Mouse (Mus musculus): Measurements from ENCODE around the gene Ubtf. TPM values are rescaled to one million over a fixed set of nuclear protein-coding genes. Genes with fewer than 3 reads are reported as not detected.

Gene Ubtf
- polyA plus RNA-seq, 1 experiment from 2014 or later: 102 TPM

GRCm38 (mm10) chr11:102339624-102340023, 20.1 kb upstream of the Ubtf start:
- Histone ChIP-seq H3K27ac (no peak overlapping the region), H3K27me3 (ENCODE audit: low read depth, poor library complexity, severe bottlenecking) (no peaks in the 10 kb centered on the region), H3K36me3 (no peaks in the 10 kb centered on the region), H3K4me3 (no peak overlapping the region), H3K9me3 (replicated peaks) (no peaks in the 10 kb centered on the region), H3K4me1 (peaks cover 6% of the 10 kb centered on the region; the same call in 1 of the 2 replicates)
- 59% methylated on average over 4 of the region's 4 CpGs for WGBS
- no peak for DNase-seq (ENCODE audit: low spot score)

- H3K9me3 ChIP-seq (replicated peaks): no peaks in the 10 kb centered on the region
- no peaks in the 10 kb centered on the region for H3K36me3 ChIP-seq
- WGBS: 83% methylated on average over 11 of the region's 11 CpGs
- no peak for DNase-seq (ENCODE audit: low spot score)
- H3K4me3 ChIP-seq: no peak overlapping the region
- peaks cover 6% of the 10 kb centered on the region; the same call in 1 of the 2 replicates for H3K4me1 ChIP-seq
- H3K27ac ChIP-seq: no peak overlapping the region
- no peaks in the 10 kb centered on the region for H3K27me3 ChIP-seq (ENCODE audit: low read depth, poor library complexity, severe bottlenecking)
These were observed 19.7 kb upstream of the Ubtf start for GRCm38 (mm10) chr11:102339195-102339594.

- WGBS: 47% methylated on average over 3 of the region's 3 CpGs
- Histone ChIP-seq H3K27me3 (ENCODE audit: low read depth, poor library complexity, severe bottlenecking) (no peaks in the 10 kb centered on the region), H3K4me3 (no peak overlapping the region), H3K36me3 (no peaks in the 10 kb centered on the region), H3K9me3 (replicated peaks) (no peaks in the 10 kb centered on the region), H3K4me1 (peaks cover 6% of the 10 kb centered on the region; the same call in 1 of the 2 replicates), H3K27ac (no peak overlapping the region)
- no peak for DNase-seq (ENCODE audit: low spot score)
These were observed 19.0 kb upstream of the Ubtf start for GRCm38 (mm10) chr11:102338561-102338960.

GRCm38 (mm10) chr11:102337921-102338320, 18.4 kb upstream of the Ubtf start:
- Histone ChIP-seq H3K9me3 (replicated peaks) (no peaks in the 10 kb centered on the region), H3K27ac (no peak overlapping the region), H3K36me3 (no peaks in the 10 kb centered on the region), H3K27me3 (ENCODE audit: low read depth, poor library complexity, severe bottlenecking) (no peaks in the 10 kb centered on the region), H3K4me3 (no peak overlapping the region), H3K4me1 (peaks cover 6% of the 10 kb centered on the region; the same call in 1 of the 2 replicates)
- DNase-seq (ENCODE audit: low spot score): no peak
- WGBS: 37% methylated on average over 1 of the region's 1 CpGs

- no peak overlapping the region for H3K27ac ChIP-seq
- DNase-seq (ENCODE audit: low spot score): no peak
These were observed 16.6 kb upstream of the Ubtf start for GRCm38 (mm10) chr11:102336191-102336590.

GRCm38 (mm10) chr11:102334973-102335700, 15.6 kb upstream of the Ubtf start:
- peaks cover 6% of the 10 kb centered on the region; the same call in 1 of the 2 replicates for H3K4me1 ChIP-seq
- no peak for DNase-seq (ENCODE audit: low spot score)
- no peaks in the 10 kb centered on the region for H3K27me3 ChIP-seq (ENCODE audit: low read depth, poor library complexity, severe bottlenecking)
- no peak overlapping the region for H3K4me3 ChIP-seq
- H3K36me3 ChIP-seq: no peaks in the 10 kb centered on the region
- 52% methylated on average over 9 of the region's 9 CpGs for WGBS
- H3K9me3 ChIP-seq (replicated peaks): no peaks in the 10 kb centered on the region
- H3K27ac ChIP-seq: no peak overlapping the region

More at GRCm38 (mm10) chr11:102336191-102336590, 16.6 kb upstream of the Ubtf start:
- Histone ChIP-seq H3K27me3 (ENCODE audit: low read depth, poor library complexity, severe bottlenecking) (no peaks in the 10 kb centered on the region), H3K4me3 (no peak overlapping the region), H3K9me3 (replicated peaks) (no peaks in the 10 kb centered on the region), H3K36me3 (no peaks in the 10 kb centered on the region), H3K4me1 (peaks cover 6% of the 10 kb centered on the region; the same call in 1 of the 2 replicates)
- WGBS: 89% methylated on average over 1 of the region's 1 CpGs

- WGBS: 78% methylated on average over 4 of the region's 4 CpGs
- peaks cover 6% of the 10 kb centered on the region; the same call in 1 of the 2 replicates for H3K4me1 ChIP-seq
- H3K36me3 ChIP-seq: no peaks in the 10 kb centered on the region
- no peaks in the 10 kb centered on the region for H3K9me3 ChIP-seq (replicated peaks)
- no peak for DNase-seq (ENCODE audit: low spot score)
- H3K27me3 ChIP-seq (ENCODE audit: low read depth, poor library complexity, severe bottlenecking): no peaks in the 10 kb centered on the region
- no peak overlapping the region for H3K27ac ChIP-seq
- no peak overlapping the region for H3K4me3 ChIP-seq
These were observed 14.5 kb upstream of the Ubtf start for GRCm38 (mm10) chr11:102334010-102334409.

GRCm38 (mm10) chr11:102333061-102333460, 13.5 kb upstream of the Ubtf start:
- DNase-seq (ENCODE audit: low spot score): no peak
- H3K36me3 ChIP-seq: no peaks in the 10 kb centered on the region
- H3K27ac ChIP-seq: no peak overlapping the region
- H3K4me3 ChIP-seq: no peak overlapping the region
- no peaks in the 10 kb centered on the region for H3K9me3 ChIP-seq (replicated peaks)
- no peaks in the 10 kb centered on the region for H3K27me3 ChIP-seq (ENCODE audit: low read depth, poor library complexity, severe bottlenecking)
- H3K4me1 ChIP-seq: peaks cover 6% of the 10 kb centered on the region; the same call in 1 of the 2 replicates

- H3K4me3 ChIP-seq: no peak overlapping the region
- peaks cover 6% of the 10 kb centered on the region; the same call in 1 of the 2 replicates for H3K4me1 ChIP-seq
- H3K9me3 ChIP-seq (replicated peaks): no peaks in the 10 kb centered on the region
- no peaks in the 10 kb centered on the region for H3K36me3 ChIP-seq
- WGBS: 52% methylated on average over 4 of the region's 4 CpGs
- DNase-seq (ENCODE audit: low spot score): no peak
- no peak overlapping the region for H3K27ac ChIP-seq
- no peaks in the 10 kb centered on the region for H3K27me3 ChIP-seq (ENCODE audit: low read depth, poor library complexity, severe bottlenecking)
These were observed 12.3 kb upstream of the Ubtf start for GRCm38 (mm10) chr11:102331806-102332205.

GRCm38 (mm10) chr11:102330039-102330438, 10.5 kb upstream of the Ubtf start:
- 88% methylated on average over 3 of the region's 3 CpGs for WGBS
- no peaks in the 10 kb centered on the region for H3K27me3 ChIP-seq (ENCODE audit: low read depth, poor library complexity, severe bottlenecking)

GRCm38 (mm10) chr11:102329518-102329917, 10.0 kb upstream of the Ubtf start:
- no peak overlapping the region for H3K4me3 ChIP-seq

More at GRCm38 (mm10) chr11:102330039-102330438, 10.5 kb upstream of the Ubtf start:
- no peak overlapping the region for H3K4me3 ChIP-seq
- peaks cover 1% of the 10 kb centered on the region; the same call in 1 of the 2 replicates for H3K4me1 ChIP-seq
- DNase-seq (ENCODE audit: low spot score): no peak
- H3K27ac ChIP-seq: no peak overlapping the region
- no peaks in the 10 kb centered on the region for H3K9me3 ChIP-seq (replicated peaks)
- no peaks in the 10 kb centered on the region for H3K36me3 ChIP-seq

GRCm38 (mm10) chr11:102327839-102328238, 8.3 kb upstream of the Ubtf start:
- Histone ChIP-seq H3K36me3 (no peaks in the 10 kb centered on the region), H3K27ac (no peak overlapping the region), H3K4me1 (no peaks in the 10 kb centered on the region), H3K4me3 (no peak overlapping the region), H3K9me3 (replicated peaks) (no peaks in the 10 kb centered on the region), H3K27me3 (ENCODE audit: low read depth, poor library complexity, severe bottlenecking) (no peaks in the 10 kb centered on the region)
- 82% methylated on average over 7 of the region's 7 CpGs for WGBS
- DNase-seq (ENCODE audit: low spot score): no peak

More at GRCm38 (mm10) chr11:102329518-102329917, 10.0 kb upstream of the Ubtf start:
- Histone ChIP-seq H3K36me3 (no peaks in the 10 kb centered on the region), H3K27ac (no peak overlapping the region), H3K4me1 (no peaks in the 10 kb centered on the region), H3K27me3 (ENCODE audit: low read depth, poor library complexity, severe bottlenecking) (no peaks in the 10 kb centered on the region), H3K9me3 (replicated peaks) (no peaks in the 10 kb centered on the region)
- DNase-seq (ENCODE audit: low spot score): no peak

- H3K9me3 ChIP-seq (replicated peaks): no peaks in the 10 kb centered on the region
- H3K4me3 ChIP-seq: no peak overlapping the region
- WGBS: 71% methylated on average over 5 of the region's 5 CpGs
- no peaks in the 10 kb centered on the region for H3K4me1 ChIP-seq
- no peak overlapping the region for H3K27ac ChIP-seq
- DNase-seq (ENCODE audit: low spot score): no peak
- no peaks in the 10 kb centered on the region for H3K36me3 ChIP-seq
- H3K27me3 ChIP-seq (ENCODE audit: low read depth, poor library complexity, severe bottlenecking): no peaks in the 10 kb centered on the region
These were observed 7.7 kb upstream of the Ubtf start for GRCm38 (mm10) chr11:102327250-102327649.
